Mouse (Mus musculus) megakaryocyte, embryonic 14.5 days (primary cell): ENCODE data around the gene Hcn3.

Experiments used
- FLI1 ChIP-seq: IDR thresholded peaks from 2 replicates; pipeline ENCODE4 v1.6.1; 2012; ENCODE audit warnings: low read length, inconsistent platforms, mixed read lengths
- GATA1 ChIP-seq: IDR thresholded peaks from 3 replicates; pipeline ENCODE4 v1.6.1; 2012; ENCODE audit warnings: mixed read lengths, low read length, inconsistent platforms, borderline replicate concordance

DNA sequence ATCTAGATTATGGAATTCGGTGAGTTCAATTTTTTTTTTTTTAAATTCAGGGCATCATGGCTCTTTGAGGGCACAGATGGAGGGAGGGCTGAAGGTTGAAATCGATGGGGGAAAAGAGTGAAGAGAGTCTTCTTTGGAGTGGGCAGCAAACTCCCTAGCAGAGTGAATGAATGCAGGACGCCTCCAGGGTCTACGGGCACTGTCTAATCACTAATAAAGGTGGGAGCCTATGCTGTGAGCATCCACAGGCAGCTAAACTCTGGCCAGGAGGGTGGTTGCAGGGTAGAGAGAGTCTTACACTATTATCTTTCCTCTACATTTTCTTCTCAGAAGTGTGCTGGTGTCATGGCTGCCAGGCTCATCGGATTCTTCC is 43.1 kb upstream of the Hcn3 start:
- TF ChIP-seq GATA1 (no peak), FLI1 (no peak)
